Mouse (Mus musculus) liver, embryonic 14.5 days (tissue): Measurements from ENCODE around the gene Lmna.

Experiments
- CTCF ChIP-seq: IDR thresholded peaks from 2 replicates; pipeline ENCODE4 v1.5.1; 2016; ENCODE audit warnings: antibody characterized with exemption, low read depth, control low read depth
- EP300 ChIP-seq: IDR thresholded peaks from 2 replicates; pipeline ENCODE4 v1.6.1; 2016; ENCODE audit warnings: antibody characterized with exemption, low read depth

GRCm38 (mm10) chr3:88500655-88501365 lies 8.9 kb downstream of the Lmna start:
- no peak for TF ChIP-seq CTCF
- TF ChIP-seq EP300 = no peak
